In the genomic region with DNA sequence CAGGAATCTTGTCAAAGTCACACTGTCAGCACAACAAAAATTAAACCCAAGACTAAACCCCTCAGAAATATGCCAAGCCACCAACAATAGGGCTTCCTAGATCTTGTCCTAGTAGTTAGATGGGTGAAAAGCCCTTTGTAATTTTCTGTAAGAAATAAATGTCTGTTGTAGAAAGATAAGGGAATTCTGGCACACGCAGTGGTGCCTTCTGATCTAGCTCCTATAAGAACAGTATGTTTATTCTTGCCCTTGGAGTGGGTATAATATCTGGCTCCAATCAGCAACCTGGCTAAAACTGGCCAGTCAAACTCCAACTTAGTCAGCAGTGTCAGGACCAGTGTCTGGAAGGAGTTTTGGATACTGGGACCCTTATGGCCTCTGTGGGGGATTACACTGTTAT, we compare ENCODE assay signal across 20 mouse cellular contexts.
"Had no signal": no experiment of that assay in that cellular context is flagged by ENCODE, and none has a peak within 500 bp of the region (broad histone marks: within the 10 kb centered on the region; RNA-seq: fewer than 3 reads in every experiment).

No protein-coding gene starts in this region.

- H3K27ac ChIP-seq: liver, embryonic 13.5 days; liver, embryonic 15.5 days; lung, embryonic 15.5 days; macrophage; midbrain, embryonic 13.5 days; midbrain, embryonic 15.5 days; neural tube, embryonic 12.5 days; stomach, embryonic 15.5 days; stomach, postnatal 0 days had no signal

- DNase-seq: liver, embryonic 13.5 days; liver, postnatal 0 days; lung, adult 2 months; lung, postnatal 14 days; lung, postnatal 36 days; retina, postnatal 1 day; right cerebral cortex, adult 18-20 months; right cerebral cortex, postnatal 25 days; thymus, adult 2 months; thymus, postnatal 25 days; thymus, postnatal 4 days had no signal

- H3K4me3 ChIP-seq: liver, embryonic 13.5 days; liver, embryonic 15.5 days; lung, embryonic 15.5 days; midbrain, embryonic 13.5 days; midbrain, embryonic 15.5 days; neural tube, embryonic 12.5 days; stomach, embryonic 15.5 days had no signal

- ATAC-seq: liver, postnatal 0 days; lung, postnatal 0 days; midbrain, embryonic 13.5 days; midbrain, embryonic 15.5 days had no signal

- H3K36me3 ChIP-seq: liver, embryonic 13.5 days; liver, embryonic 15.5 days; lung, embryonic 15.5 days; midbrain, embryonic 13.5 days; midbrain, embryonic 15.5 days; neural tube, embryonic 12.5 days; stomach, embryonic 15.5 days had no signal

- H3K9ac ChIP-seq: liver, embryonic 13.5 days; liver, embryonic 15.5 days; liver, postnatal 0 days; lung, embryonic 15.5 days; midbrain, embryonic 13.5 days; midbrain, embryonic 15.5 days; neural tube, embryonic 12.5 days; stomach, embryonic 15.5 days had no signal

- H3K4me1 ChIP-seq: liver, embryonic 13.5 days; liver, embryonic 15.5 days; midbrain, embryonic 13.5 days; midbrain, embryonic 15.5 days; neural tube, embryonic 12.5 days; stomach, embryonic 15.5 days had no signal

- H3K27me3 ChIP-seq: liver, embryonic 13.5 days; liver, embryonic 15.5 days; lung, embryonic 15.5 days; midbrain, embryonic 13.5 days; midbrain, embryonic 15.5 days; neural tube, embryonic 12.5 days; stomach, embryonic 15.5 days had no signal

- H3K9me3 ChIP-seq: liver, embryonic 13.5 days; liver, embryonic 15.5 days; lung, embryonic 15.5 days; midbrain, embryonic 13.5 days; midbrain, embryonic 15.5 days; neural tube, embryonic 12.5 days; stomach, embryonic 15.5 days had no signal
